Mouse (Mus musculus) adipocyte (in vitro differentiated cells): ENCODE measurements at regions not wholly inside any gene's neighbourhood (a gene's known extent, or its start where the extent isn't known, plus 50 kb on each side); places are given as distances from the start of the nearest gene placed in this dataset.
"Not testable (repeated sequence)": the region's sequence is repeated elsewhere in the genome, so short reads cannot be mapped to it uniquely, and the experiment has no call there.

Source experiments
- DNase-seq: peaks from one replicate; pipeline ENCODE4 v3.0.0-alpha.2; 2016; ENCODE audit warnings: low spot score

- DNase-seq: no peak
These were observed 263.0 kb upstream of the Nfia start for GRCm38 (mm10) chr4:97509576-97509975.

- DNase-seq: no peak
These were observed 266.8 kb upstream of the Nfia start for GRCm38 (mm10) chr4:97505734-97506133.

GRCm38 (mm10) chr4:97491248-97491804, 281.2 kb upstream of the Nfia start:
- no peak for DNase-seq

GRCm38 (mm10) chr4:97486354-97486753, 286.2 kb upstream of the Nfia start:
- no peak for DNase-seq

GRCm38 (mm10) chr4:97485225-97485624, 287.3 kb upstream of the Nfia start:
- DNase-seq: no peak

GRCm38 (mm10) chr4:97482701-97483246, 289.8 kb upstream of the Nfia start:
- no peak for DNase-seq

- no peak for DNase-seq
These were observed 290.7 kb upstream of the Nfia start for GRCm38 (mm10) chr4:97481836-97482235.

GRCm38 (mm10) chr4:97476571-97477190, 293.7 kb upstream of the Gm10192 start:
- no peak for DNase-seq

GRCm38 (mm10) chr4:97473492-97473891, 290.5 kb upstream of the Gm10192 start:
- not testable (repeated sequence) for DNase-seq

GRCm38 (mm10) chr4:97465932-97466666, 283.1 kb upstream of the Gm10192 start:
- peak; percentile 26 for DNase-seq

GRCm38 (mm10) chr4:97465517-97465916, 282.6 kb upstream of the Gm10192 start:
- DNase-seq: no peak

GRCm38 (mm10) chr4:97461177-97461576, 278.2 kb upstream of the Gm10192 start:
- no peak for DNase-seq

GRCm38 (mm10) chr4:97439288-97440029, 256.5 kb upstream of the Gm10192 start:
- DNase-seq: peak; percentile 24

GRCm38 (mm10) chr4:97432681-97433080, 249.7 kb upstream of the Gm10192 start:
- no peak for DNase-seq

GRCm38 (mm10) chr4:97432094-97432493, 249.1 kb upstream of the Gm10192 start:
- DNase-seq: no peak

- no peak for DNase-seq
These were observed 248.3 kb upstream of the Gm10192 start for GRCm38 (mm10) chr4:97431239-97431638.

- no peak for DNase-seq
These were observed 236.9 kb upstream of the Gm10192 start for GRCm38 (mm10) chr4:97419845-97420244.

GRCm38 (mm10) chr4:97418616-97419015, 235.7 kb upstream of the Gm10192 start:
- no peak for DNase-seq

GRCm38 (mm10) chr4:97417943-97418342, 235.0 kb upstream of the Gm10192 start:
- DNase-seq: peak; percentile 2

GRCm38 (mm10) chr4:97408633-97409296, 225.8 kb upstream of the Gm10192 start:
- no peak for DNase-seq

- DNase-seq: no peak
These were observed 211.8 kb upstream of the Gm10192 start for GRCm38 (mm10) chr4:97394697-97395280.
